In genomic region chr9:50734989-50735388, GRCm38 (mm10) we compare ENCODE assay signal across 8 mouse cellular contexts. TPM values are rescaled to one million over a fixed set of nuclear protein-coding genes. Genes with fewer than 3 reads are reported as not detected.
DNase-seq lines count a peak whose midpoint lies in the region; ATAC-seq lines count a peak whose summit lies in the region.

No protein-coding gene starts in this region.

- DNase-seq in spleen, postnatal 10 days (ENCODE audit: low spot score in 2 of 2), result peak; percentile 19 to 46
- no peak for DNase-seq in spleen, postnatal 14 days (ENCODE audit: low spot score in 2 of 2)
- DNase-seq in brain, adult 2 months (ENCODE audit: low read depth, low spot score), result peak; percentile 89
- DNase-seq in forebrain, embryonic 14.5 days (ENCODE audit: low spot score), result peak; percentile 79
- DNase-seq in retina, adult 2 months (ENCODE audit: low read depth, low spot score), result peak; percentile 55

- WGBS in forebrain, embryonic 14.5 days, result 2% methylated on average over 9 of the region's 9 CpGs
- 2% methylated on average over 9 of the region's 9 CpGs for WGBS in hindbrain, embryonic 16.5 days
- 3% methylated on average over 9 of the region's 9 CpGs for WGBS in limb, embryonic 15.5 days

- ATAC-seq in forebrain, embryonic 14.5 days, result no peak
- no peak for ATAC-seq in hindbrain, embryonic 16.5 days
- no peak for ATAC-seq in limb, embryonic 15.5 days (ENCODE audit: insufficient number of reproducible peaks, low FRiP score, low TSS enrichment, low read depth)
- ATAC-seq in megakaryocyte-erythroid progenitor cell, adult 5-6 weeks (replicated peaks; ENCODE audit: low FRiP score, low TSS enrichment, poor library complexity, severe bottlenecking), result no peak

- no peak overlapping the region for H3K27ac ChIP-seq in forebrain, embryonic 14.5 days (ENCODE audit: low read depth, low read length)
- H3K27ac ChIP-seq in hindbrain, embryonic 16.5 days (ENCODE audit: low read depth, low read length), result no peak overlapping the region
- H3K27ac ChIP-seq in limb, embryonic 15.5 days, result no peak overlapping the region

- no peak overlapping the region for H3K4me3 ChIP-seq in forebrain, embryonic 14.5 days (ENCODE audit: low read depth, low read length)
- no peak overlapping the region for H3K4me3 ChIP-seq in hindbrain, embryonic 16.5 days (ENCODE audit: low read length)
- no peak overlapping the region for H3K4me3 ChIP-seq in limb, embryonic 15.5 days

- H3K4me2 ChIP-seq in forebrain, embryonic 14.5 days (ENCODE audit: low read length), result 0 out of 2 replicates have a peak overlapping the region, but pooled peaks have one; percentile 33
- peak overlapping the region; percentile 36 for H3K4me2 ChIP-seq in hindbrain, embryonic 16.5 days (ENCODE audit: low read length)
- H3K4me2 ChIP-seq in limb, embryonic 15.5 days, result peak overlapping the region; percentile 12; the same call in 1 of the 2 replicates

- H3K9me3 ChIP-seq in forebrain, embryonic 14.5 days (replicated peaks; ENCODE audit: control insufficient read depth, low read length), result no peaks in the 10 kb centered on the region
- H3K9me3 ChIP-seq in hindbrain, embryonic 16.5 days (ENCODE audit: control insufficient read depth, low read length), result no peaks in the 10 kb centered on the region
- H3K9me3 ChIP-seq in limb, embryonic 15.5 days, result no peaks in the 10 kb centered on the region

- H3K4me1 ChIP-seq in forebrain, embryonic 14.5 days (ENCODE audit: control insufficient read depth, insufficient read depth, low read length), result peaks cover 7% of the 10 kb centered on the region; the same call in 1 of the 2 replicates
- H3K4me1 ChIP-seq in hindbrain, embryonic 16.5 days (ENCODE audit: control insufficient read depth, insufficient read depth, low read depth, low read length), result peaks cover 6% of the 10 kb centered on the region; the same call in 1 of the 2 replicates
- H3K4me1 ChIP-seq in limb, embryonic 15.5 days, result peaks cover 4% of the 10 kb centered on the region; the same call in 1 of the 2 replicates

- H3K9ac ChIP-seq in forebrain, embryonic 14.5 days (ENCODE audit: low read length), result no peak overlapping the region
- H3K9ac ChIP-seq in hindbrain, embryonic 16.5 days (ENCODE audit: low read depth, low read length), result no peak overlapping the region
- H3K9ac ChIP-seq in limb, embryonic 15.5 days, result no peak overlapping the region

- no peaks in the 10 kb centered on the region for H3K36me3 ChIP-seq in forebrain, embryonic 14.5 days (ENCODE audit: control insufficient read depth, insufficient read depth, low read length)
- H3K36me3 ChIP-seq in hindbrain, embryonic 16.5 days (ENCODE audit: control insufficient read depth, insufficient read depth, low read length), result no peaks in the 10 kb centered on the region
- no peaks in the 10 kb centered on the region for H3K36me3 ChIP-seq in limb, embryonic 15.5 days

- no peaks in the 10 kb centered on the region for H3K27me3 ChIP-seq in forebrain, embryonic 14.5 days (replicated peaks; ENCODE audit: control insufficient read depth, insufficient read depth, low read length)
- H3K27me3 ChIP-seq in hindbrain, embryonic 16.5 days (replicated peaks; ENCODE audit: control insufficient read depth, insufficient read depth, low read length), result no peaks in the 10 kb centered on the region
- no peaks in the 10 kb centered on the region for H3K27me3 ChIP-seq in limb, embryonic 15.5 days

RNA-seq across cellular contexts. Expression of gene Dixdc1, which starts 4.3 kb away (rescaled TPM):
- polyA plus RNA-seq in forebrain, embryonic 14.5 days (2014; fragmentation: Nextera tagmentation; extraction: Ambion mirVana), result 21.6 and 27.1 TPM in 2 replicates
- 31.6 and 33.7 TPM in 2 replicates for polyA plus RNA-seq in hindbrain, embryonic 16.5 days (2015; fragmentation: Nextera tagmentation; extraction: Ambion mirVana)
- polyA plus RNA-seq in limb, embryonic 15.5 days (2015; fragmentation: Nextera tagmentation; extraction: Ambion mirVana), result 13.9 and 14.1 TPM in 2 replicates
- not detected in 2 replicates for total RNA-seq in megakaryocyte-erythroid progenitor cell, adult 5-6 weeks (2014; fragmentation: Nextera tagmentation)
- not detected in 2 replicates for total RNA-seq in megakaryocyte-erythroid progenitor cell, adult 5-6 weeks (2017)

RNA-seq across cellular contexts. Expression of gene 2310030G06Rik, which starts 11.3 kb away (rescaled TPM):
- polyA plus RNA-seq in forebrain, embryonic 14.5 days (2014; fragmentation: Nextera tagmentation; extraction: Ambion mirVana), result 1.0 and 1.1 TPM in 2 replicates
- polyA plus RNA-seq in hindbrain, embryonic 16.5 days (2015; fragmentation: Nextera tagmentation; extraction: Ambion mirVana), result 2.1 and 2.5 TPM in 2 replicates
- 5.6 and 6.7 TPM in 2 replicates for polyA plus RNA-seq in limb, embryonic 15.5 days (2015; fragmentation: Nextera tagmentation; extraction: Ambion mirVana)
- not detected in 2 replicates for total RNA-seq in megakaryocyte-erythroid progenitor cell, adult 5-6 weeks (2014; fragmentation: Nextera tagmentation)
- not detected in 2 replicates for total RNA-seq in megakaryocyte-erythroid progenitor cell, adult 5-6 weeks (2017)

RNA-seq across cellular contexts. Expression of gene Cryab, which starts 16.1 kb away (rescaled TPM):
- polyA plus RNA-seq in forebrain, embryonic 14.5 days (2014; fragmentation: Nextera tagmentation; extraction: Ambion mirVana), result 9.7 and 12.6 TPM in 2 replicates
- polyA plus RNA-seq in hindbrain, embryonic 16.5 days (2015; fragmentation: Nextera tagmentation; extraction: Ambion mirVana), result 16.3 and 20.9 TPM in 2 replicates
- 123 and 265 TPM in 2 replicates for polyA plus RNA-seq in limb, embryonic 15.5 days (2015; fragmentation: Nextera tagmentation; extraction: Ambion mirVana)
- not detected in 2 replicates for total RNA-seq in megakaryocyte-erythroid progenitor cell, adult 5-6 weeks (2014; fragmentation: Nextera tagmentation)
- not detected in 2 replicates for total RNA-seq in megakaryocyte-erythroid progenitor cell, adult 5-6 weeks (2017)

RNA-seq across cellular contexts. Expression of gene Hspb2, which starts 17.2 kb away (rescaled TPM):
- 0.70 TPM in 1 of 2 replicates, not detected in the other for polyA plus RNA-seq in forebrain, embryonic 14.5 days (2014; fragmentation: Nextera tagmentation; extraction: Ambion mirVana)
- polyA plus RNA-seq in hindbrain, embryonic 16.5 days (2015; fragmentation: Nextera tagmentation; extraction: Ambion mirVana), result 1.1 and 5.2 TPM in 2 replicates
- 39.0 and 104 TPM in 2 replicates for polyA plus RNA-seq in limb, embryonic 15.5 days (2015; fragmentation: Nextera tagmentation; extraction: Ambion mirVana)
- not detected in 2 replicates for total RNA-seq in megakaryocyte-erythroid progenitor cell, adult 5-6 weeks (2014; fragmentation: Nextera tagmentation)
- not detected in 2 replicates for total RNA-seq in megakaryocyte-erythroid progenitor cell, adult 5-6 weeks (2017)

RNA-seq across cellular contexts. Expression of gene Fdxacb1, which starts 33.0 kb away (rescaled TPM):
- polyA plus RNA-seq in forebrain, embryonic 14.5 days (2014; fragmentation: Nextera tagmentation; extraction: Ambion mirVana), result 10.0 and 10.1 TPM in 2 replicates
- 10.7 and 11.1 TPM in 2 replicates for polyA plus RNA-seq in hindbrain, embryonic 16.5 days (2015; fragmentation: Nextera tagmentation; extraction: Ambion mirVana)
- polyA plus RNA-seq in limb, embryonic 15.5 days (2015; fragmentation: Nextera tagmentation; extraction: Ambion mirVana), result 9.3 TPM in 2 replicates
- total RNA-seq in megakaryocyte-erythroid progenitor cell, adult 5-6 weeks (2014; fragmentation: Nextera tagmentation), result 12.7 and 21.0 TPM in 2 replicates
- 10.5 and 10.8 TPM in 2 replicates for total RNA-seq in megakaryocyte-erythroid progenitor cell, adult 5-6 weeks (2017)

Comparison
In these comparisons a context has a peak if more than half of its experiments do, and no peak if none do; other contexts are left out.
1. DNase-seq: peak in spleen, postnatal 10 days (2 of 2), brain, adult 2 months (single experiment), forebrain, embryonic 14.5 days (single experiment) and retina, adult 2 months (single experiment); none in spleen, postnatal 14 days (0 of 2).
2. Peak in every context shown above with its lines, with median percentiles within 50 percentile points of each other: H3K4me2 ChIP-seq.